Mouse (Mus musculus) MEL (cell line): Measurements from ENCODE around the gene D630039A03Rik.

Source experiments
- MAFK ChIP-seq: IDR thresholded peaks from 2 replicates; pipeline ENCODE4 v1.6.1; 2011; ENCODE audit warnings: low read depth, mild to moderate bottlenecking, low read length, improper control_type of control experiment, borderline replicate concordance
- MYC ChIP-seq: IDR thresholded peaks from 2 replicates; pipeline ENCODE4 v1.6.1; 2011; ENCODE audit warnings: low read depth, mild to moderate bottlenecking, low read length, improper control_type of control experiment, moderate library complexity
- SMC3 ChIP-seq: IDR thresholded peaks from 2 replicates; pipeline ENCODE4 v1.6.1; 2011; ENCODE audit warnings: low read depth, low read length, improper control_type of control experiment
- USF1 ChIP-seq: IDR thresholded peaks from 2 replicates; pipeline ENCODE4 v1.6.1; 2014; ENCODE audit warnings: low read depth, mild to moderate bottlenecking, inconsistent platforms, low read length, improper control_type of control experiment, moderate library complexity

- no peak for TF ChIP-seq MAFK
- peak; percentile 71 for TF ChIP-seq SMC3
- TF ChIP-seq USF1 = no peak
- TF ChIP-seq MYC = no peak
Observed at GRCm38 (mm10) chr4:57927464-57928205, 11.5 kb upstream of the D630039A03Rik start.
